Mouse (Mus musculus): ENCODE results near the gene Mbnl2. TPM values are rescaled to one million over a fixed set of nuclear protein-coding genes. Genes with fewer than 3 reads are reported as not detected.
A peak's percentile ranks its signal among the peaks of the same experiment; 100 is the strongest.
"Not testable (repeated sequence)": the region's sequence is repeated elsewhere in the genome, so short reads cannot be mapped to it uniquely, and the experiment has no call there.

Gene Mbnl2
- total RNA-seq, 4 experiments from 2014 or later: 203 to 240 (median 218) TPM

DNA sequence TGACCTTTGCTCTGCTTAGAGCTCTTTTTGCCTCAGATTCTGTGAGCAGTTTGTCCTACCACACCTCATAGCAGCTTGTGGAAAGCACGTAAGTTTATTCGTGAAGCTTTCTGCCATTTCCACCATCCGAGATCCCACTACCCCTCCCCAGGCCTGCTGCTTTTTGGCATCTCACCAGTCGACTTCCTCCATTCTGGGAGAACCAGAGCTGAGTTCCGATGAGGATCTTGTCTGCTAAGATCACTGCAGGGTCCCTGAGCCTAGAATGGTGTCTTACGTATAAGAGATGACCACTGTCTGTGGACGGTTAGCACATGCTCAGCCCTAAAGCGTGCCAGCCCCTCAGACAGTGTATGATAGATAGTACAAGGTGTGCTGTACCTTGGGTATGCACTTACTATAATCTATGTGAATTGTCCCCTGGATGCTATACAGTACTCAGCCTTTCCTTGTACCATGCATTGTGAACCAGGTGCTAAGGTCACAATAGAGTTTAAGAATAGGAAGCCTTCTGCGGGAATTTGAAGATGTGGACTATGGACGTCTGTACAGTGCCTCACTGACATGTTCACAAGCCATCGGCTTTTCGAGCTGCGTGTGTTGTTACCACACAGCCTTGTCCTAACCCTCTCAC, 55.5 kb downstream of the Mbnl2 start:
- no peak for DNase-seq

DNA sequence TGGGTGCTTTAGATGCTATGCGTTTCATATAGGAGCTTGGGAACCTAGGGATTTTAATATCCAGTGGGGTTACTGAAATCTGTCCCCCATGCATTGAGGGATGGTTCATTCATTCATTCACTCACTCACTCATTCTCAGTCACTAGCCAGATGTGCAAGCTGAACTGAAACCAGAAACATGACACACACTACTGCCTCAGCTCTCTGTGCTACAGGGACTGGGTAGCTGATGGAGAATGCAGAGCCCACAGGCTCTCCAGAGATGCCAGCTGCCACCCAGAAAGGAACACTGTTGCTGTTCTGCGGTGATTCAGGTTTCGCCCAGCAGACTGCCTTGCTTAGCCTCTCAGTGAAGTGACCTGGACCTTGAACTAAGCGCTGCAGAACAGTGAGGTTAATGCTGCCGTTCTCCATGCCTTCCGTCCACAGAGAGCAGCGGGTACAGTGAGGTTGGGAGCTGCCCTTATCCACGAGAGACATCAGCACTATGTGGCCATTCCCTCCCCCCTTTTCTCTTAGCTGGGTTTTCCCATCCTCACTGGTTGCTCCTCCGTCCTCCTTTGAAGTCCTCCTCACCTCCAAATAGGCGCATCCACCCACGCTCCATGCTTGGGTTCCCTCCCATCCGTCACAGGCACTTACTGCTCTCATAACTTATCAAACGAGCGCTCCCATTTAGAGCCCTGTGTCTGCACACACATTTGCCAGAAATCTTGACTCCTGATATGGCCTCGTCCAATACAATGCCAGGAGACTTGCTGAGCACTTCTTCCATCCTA, 58.2 kb downstream of the Mbnl2 start:
- no peak for DNase-seq

DNA sequence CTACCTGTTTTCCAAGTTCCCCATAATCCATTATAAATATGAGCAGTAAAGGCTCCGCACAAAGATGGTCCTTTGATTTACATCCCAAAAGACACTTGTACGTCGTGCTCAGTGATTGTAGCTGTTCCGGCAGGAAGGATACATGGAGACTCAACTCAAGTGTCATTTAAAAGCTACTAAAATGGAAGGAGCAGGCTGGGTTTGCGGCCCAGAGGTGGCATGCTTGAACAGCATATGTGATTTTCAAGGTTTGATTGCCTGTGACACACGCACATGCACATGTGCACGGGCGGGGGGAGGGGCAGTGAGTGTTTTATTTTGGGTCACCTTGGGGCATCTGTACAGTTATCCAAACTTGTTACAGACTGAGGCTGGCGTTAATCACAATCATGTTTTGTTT, 59.9 kb downstream of the Mbnl2 start:
- no peak for DNase-seq

DNA sequence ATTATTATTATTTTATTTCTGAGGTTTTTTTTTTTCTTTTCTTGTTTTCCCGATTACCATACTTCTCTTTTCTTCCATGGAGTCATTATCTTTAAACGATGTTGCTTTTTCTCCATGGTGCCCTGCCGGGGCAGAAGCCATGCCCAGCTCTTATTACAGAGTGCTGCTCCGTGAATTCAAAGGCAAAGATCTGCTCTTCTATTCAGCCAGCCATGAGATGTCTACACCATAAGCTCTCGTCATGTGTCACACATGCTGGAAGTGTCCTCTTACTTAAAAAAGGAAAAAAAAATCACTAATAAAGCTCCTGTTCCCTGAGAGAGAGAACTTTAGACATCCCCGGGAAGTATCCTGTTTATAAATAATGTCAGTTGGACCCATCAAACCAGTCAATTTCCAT, 60.4 kb downstream of the Mbnl2 start:
- DNase-seq: no peak

DNA sequence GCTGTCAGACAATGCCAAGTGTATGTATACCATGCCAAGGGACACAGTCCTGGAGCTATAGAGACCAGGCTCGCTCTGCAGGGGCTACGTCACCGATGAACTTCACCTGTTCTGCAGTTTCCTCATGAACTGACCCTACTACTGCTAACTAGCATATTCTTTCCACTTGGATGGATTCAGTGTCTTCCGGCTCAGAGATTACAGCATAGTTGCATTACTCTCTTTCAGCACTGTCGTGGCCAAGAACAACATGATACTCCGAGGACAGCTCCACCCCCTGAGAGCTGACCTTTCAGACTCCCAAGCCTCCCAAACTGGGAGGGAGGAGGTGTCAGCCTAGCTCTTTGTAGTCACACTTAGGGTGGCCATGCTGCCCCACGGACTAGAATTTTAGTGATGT, 60.9 kb downstream of the Mbnl2 start:
- DNase-seq: peak; percentile 85

DNA sequence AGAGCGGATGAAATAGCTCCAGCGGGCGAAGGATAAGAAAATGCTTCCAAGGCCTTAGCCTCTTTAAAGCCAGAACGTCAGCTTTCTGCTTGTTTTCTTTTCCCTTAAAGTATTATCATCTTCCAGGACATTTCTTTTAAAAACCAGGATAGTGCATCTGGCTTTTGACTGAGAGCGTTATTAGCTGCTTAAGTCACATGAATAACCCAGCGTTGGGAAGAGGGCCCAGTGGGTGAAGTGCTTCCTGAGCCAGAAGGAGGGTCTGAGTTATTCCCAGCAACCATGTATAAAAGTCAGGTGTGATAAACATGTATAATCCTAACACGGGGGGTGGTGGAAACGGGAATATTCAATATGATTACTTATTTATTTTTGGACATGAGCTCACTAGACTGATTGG, 61.4 kb downstream of the Mbnl2 start:
- DNase-seq: no peak

DNA sequence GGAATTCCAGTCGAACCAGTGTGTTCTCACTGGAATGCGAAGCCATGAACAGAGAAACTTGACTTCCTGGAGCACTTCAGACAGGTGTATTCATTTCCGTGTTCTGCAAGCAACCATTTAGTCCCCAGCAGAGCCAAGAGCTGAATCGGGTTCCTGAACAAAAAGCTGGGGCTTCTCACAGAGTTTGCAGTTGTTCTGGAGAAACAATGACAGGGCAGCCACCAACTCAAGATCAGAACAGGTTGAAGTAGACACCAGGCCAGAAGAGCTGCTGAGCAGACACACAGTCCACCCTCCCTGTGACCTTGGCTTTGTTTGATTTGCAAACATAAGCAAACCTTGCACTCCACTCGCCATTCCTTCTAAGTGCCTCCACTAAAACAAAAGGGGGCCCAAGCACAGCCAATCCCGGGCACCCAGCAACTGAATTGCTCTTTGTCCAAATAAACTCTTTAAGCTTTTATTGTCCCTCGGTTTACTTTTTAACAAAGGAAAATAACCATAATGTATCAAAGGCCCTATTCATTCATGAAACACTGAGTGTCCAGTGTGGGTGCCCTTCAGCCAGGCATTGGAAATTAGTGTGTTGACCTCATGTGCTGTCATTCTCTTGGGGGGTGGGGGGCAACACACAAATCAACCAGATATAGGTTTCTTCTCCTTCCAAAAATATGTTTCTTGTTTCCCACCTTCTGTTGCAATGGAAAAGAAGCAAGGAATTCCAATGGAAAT, 62.4 kb downstream of the Mbnl2 start:
- no peak for DNase-seq

DNA sequence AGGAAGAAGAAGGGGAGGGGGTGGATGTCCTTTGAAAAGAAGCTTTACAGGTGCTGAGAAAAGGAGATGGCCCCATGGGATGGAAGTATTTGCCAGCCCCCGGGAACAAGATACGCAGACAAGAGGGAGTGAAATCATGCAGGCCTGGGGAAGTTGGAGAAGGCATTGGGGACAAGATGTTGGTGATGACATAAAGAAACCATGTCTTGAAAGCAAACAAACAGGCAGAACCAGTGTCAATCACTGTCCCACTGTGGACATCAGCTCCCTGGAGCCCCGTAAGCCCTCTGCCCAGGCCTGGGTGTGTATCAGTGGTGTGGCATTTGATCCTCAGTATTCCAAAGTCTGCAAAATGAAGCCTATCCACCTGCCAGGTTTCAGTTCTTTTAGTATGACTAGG, 63.2 kb downstream of the Mbnl2 start:
- no peak for DNase-seq

DNA sequence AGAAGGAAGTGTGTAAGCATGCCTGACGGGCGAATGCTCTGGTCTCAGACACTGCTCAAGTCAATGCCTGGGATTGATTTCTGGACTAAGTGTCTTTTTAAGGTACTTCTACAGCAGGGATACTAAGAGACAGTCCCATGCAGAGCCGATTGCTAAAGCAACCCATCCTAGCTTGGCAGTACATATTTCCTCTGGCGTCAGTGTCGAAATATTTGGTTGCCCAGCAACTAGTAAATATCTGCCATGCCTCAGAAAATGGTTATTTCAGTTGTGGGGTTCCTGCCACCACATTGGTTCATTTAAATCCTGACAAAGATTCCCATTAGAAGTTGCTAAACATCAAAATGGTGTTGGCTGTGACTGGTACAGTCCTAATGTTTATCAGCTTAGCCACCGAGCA, 66.4 kb downstream of the Mbnl2 start:
- no peak for DNase-seq

DNA sequence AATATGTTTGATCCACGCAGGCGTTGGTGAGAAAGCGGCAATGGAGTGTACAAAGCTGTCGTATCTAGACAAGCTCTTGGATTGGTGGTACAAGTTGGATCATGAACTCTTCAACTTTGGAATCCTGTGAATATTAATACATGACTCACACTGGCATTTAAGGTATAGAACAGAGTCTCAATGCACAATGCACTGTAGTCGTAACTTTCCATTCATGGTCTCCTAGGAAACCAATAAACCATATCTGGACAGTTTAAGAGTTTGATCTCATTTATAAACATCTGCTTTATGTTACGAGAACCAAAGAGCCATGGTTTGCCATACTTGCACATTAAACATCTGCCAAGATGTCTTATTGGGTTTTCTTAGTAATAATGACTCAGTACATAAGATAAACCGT, 66.9 kb downstream of the Mbnl2 start:
- no peak for DNase-seq

DNA sequence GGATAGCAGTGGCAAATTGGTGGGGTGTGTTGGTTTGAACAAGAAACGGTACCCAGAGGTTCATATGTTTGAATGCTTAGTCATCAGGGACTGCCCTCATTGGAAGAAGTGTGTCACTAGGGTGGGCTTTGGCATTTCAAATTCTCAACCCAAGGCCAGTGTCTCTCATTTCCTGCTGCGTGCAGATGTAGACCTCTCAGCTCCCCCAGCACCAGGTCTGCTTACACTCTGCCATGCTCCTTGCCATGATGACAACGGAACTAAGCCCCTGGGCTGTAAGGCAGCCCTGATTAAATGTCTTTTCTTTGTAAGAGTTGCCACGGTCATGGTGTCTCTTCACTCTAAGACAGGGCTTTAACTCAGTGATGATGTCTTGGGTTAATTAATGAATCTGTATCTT, 69.2 kb downstream of the Mbnl2 start:
- DNase-seq: no peak

DNA sequence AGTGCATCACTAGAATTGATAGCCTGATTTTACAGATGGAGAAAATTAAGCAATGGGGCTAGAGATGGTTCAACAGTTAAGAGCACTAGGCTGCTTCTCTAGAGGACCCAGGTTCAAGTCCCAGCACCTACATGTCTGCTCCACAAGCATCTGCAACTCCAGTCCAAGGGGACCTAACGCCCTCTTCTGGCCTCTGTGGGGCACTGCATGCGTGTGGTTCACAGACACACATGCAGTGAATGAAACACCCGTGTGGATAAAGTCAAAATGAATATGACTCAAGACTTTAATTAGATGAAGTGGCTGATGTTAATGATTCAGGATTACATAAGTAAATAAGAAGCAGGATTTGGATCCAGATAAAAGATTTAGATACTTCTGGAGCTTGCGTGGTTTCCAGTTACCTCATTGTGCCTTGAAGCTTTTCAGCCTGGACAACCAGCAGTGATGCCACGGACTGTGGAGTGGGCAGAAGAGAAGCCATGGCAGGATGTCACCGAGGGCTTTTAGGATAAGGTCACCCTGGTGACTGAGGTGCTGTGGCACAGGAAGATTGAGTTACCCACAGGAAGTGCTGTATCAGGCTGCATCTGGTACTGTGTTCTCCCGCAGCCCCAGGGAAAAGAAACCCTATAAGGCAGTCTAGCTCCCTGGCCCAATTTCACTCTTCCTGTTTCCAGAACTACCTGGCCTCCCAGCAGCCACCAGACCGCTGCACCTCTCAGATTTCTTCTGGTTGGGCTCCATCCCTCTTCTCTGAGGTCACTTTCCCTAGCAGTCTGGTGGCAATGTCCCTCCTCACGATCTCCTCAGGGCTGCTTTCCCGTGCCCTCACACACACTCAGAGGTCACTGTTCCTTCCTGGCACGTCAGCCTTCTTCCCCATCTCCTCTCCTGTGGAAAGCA, 72.2 kb downstream of the Mbnl2 start:
- DNase-seq: no peak

DNA sequence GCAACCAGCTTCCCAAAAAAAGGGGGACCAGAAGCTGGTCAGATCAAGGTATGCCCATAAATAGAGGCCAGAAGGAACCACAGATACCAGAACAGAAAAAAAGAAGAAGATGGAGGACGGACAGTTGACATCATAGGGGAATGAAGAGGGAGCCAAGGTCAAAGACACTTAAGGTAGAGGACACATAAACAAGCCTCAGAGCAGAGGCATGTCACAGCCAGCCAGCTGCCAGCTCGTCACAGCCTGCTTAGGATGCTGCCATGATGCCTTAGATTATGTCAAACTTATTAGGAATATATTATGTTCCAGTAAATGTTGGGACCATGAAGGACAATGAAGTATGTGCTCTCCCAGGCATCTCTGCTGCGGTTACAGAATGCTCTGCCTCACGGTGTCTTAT, 73.9 kb downstream of the Mbnl2 start:
- no peak for DNase-seq

DNA sequence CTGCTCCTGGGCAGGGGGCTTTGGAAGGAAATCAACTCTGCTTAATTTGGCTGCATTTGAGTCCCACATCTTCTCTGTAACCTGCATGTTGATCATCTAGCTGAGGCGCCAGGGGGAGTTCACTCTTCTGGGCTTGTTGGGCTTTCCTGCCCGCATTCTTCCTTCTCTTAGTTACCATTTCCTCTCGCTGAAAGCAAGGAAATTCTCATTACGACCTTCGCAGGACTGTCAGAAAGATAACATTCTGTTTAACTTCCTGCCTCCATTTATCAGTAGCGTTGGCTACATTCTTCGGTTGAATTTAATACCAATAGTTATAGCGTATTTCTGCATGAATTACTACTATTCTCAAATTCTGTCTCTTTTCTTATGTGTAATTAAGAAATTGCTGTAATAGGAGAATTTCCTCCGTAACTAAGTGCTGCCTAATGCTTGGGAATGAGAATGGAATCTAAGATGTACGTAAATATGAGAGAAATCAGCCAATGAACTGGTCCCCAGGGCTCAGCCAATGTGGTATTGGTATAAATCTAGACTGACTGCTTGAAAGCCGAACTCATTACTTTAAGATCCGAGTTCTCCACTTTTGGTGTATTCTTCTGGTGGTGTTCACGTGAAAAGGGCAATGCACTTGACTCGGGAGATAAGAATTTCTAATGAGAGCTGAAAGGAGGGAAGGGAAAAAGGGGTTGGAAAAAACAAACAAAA, 76.8 kb downstream of the Mbnl2 start:
- DNase-seq: no peak

DNA sequence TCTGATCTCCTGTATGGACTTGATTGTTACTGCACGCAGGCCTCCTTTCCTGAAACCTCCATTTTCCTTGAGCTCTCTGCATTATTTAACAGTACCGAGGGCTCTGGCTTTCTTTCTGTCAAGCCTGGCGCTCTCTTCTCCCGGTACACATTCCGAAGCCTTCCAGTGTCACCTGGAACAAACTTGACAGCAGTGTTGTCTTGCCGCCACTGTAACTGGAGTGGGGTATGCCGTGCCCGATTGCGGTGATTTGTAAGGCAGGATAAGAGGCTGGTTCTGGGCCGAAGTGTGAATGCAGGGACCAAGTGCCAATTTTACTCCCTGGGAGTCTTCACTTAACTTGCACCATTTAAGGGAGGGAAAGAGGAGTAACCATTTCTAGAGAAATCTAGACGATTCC, 77.7 kb downstream of the Mbnl2 start:
- no peak for DNase-seq

DNA sequence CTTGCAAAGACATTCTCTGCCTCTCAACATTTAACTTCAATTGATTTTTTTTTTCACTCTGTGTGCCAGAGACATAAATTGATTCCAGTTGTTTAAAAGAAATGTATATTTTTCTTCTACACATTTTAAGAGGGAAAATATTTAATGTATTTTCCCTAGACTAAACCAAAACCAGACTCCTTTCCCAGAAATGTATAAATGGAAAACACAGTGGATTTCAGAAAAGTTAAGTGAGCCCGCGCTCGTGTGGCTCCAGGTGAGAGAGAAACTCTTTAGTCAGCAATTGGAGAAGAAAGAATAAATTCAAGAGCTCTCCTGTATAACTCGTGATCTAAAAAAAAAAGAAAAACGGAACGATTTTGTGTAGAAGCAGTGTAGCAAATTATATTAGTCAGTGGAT, 79.1 kb downstream of the Mbnl2 start:
- no peak for DNase-seq

DNA sequence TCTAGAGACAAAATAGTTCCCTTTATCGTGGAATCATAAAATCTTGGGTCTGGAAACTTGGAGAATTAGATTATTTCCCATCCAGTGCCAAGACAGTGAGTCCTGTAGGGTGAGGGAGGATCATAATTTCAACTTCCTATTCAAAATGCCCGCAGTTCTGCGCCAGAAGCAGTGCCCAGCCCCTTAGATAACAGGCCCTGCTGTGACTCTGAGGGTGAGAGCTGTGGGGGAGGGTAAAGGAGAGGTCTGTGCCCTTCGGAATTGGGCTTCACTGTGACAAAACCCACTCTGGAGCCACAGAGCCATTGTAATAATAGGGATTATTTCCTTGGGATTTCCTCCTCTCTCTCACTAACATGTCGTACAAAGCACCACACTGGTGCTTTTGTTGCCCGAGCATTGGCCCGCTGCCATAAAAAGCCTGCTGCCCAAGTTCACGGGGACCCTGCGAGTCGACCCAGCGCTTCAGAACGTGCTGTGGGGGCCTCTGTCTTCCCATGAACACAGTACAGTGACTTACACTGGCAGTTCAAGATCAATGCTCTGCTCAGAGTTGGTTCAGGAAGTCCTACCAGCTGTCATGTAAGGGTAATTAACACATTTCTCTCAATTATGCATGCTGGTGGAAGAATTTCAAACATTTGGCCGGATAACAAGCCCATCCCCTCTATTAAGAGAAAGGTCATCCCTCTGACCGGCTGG, 79.7 kb downstream of the Mbnl2 start:
- no peak for DNase-seq

DNA sequence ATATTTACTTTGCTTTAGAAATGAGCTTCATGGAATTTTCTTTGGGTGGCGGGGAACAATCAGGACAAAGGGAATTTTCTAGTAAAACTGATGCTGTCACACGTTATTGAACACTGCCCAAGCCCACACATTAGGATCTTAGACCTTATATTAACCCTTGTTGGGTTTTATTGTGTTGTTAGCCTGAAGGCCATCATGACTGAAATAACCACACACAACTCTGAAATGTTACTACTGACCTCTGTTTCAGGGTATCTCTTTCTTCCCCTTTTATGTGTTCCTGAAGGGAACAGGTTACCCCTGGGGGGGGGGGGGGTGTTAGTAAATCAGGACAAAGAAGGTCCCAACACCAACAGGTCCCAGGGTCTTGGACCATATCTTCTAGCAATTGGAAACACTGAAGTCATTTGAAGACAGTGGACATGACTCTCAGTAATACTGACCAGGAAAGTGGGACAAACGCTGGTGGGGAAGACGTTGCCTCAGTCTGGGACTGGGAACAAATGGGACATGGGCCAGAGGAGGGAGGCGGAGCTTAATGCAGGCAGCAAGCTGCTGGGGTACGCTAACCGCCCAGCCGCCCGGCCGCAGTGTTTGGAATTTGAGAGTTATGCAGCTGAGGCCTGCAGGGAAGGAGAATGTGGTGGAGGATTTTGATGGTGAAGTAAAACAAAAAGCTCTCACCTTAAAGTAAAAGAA, 80.4 kb downstream of the Mbnl2 start:
- DNase-seq: no peak

DNA sequence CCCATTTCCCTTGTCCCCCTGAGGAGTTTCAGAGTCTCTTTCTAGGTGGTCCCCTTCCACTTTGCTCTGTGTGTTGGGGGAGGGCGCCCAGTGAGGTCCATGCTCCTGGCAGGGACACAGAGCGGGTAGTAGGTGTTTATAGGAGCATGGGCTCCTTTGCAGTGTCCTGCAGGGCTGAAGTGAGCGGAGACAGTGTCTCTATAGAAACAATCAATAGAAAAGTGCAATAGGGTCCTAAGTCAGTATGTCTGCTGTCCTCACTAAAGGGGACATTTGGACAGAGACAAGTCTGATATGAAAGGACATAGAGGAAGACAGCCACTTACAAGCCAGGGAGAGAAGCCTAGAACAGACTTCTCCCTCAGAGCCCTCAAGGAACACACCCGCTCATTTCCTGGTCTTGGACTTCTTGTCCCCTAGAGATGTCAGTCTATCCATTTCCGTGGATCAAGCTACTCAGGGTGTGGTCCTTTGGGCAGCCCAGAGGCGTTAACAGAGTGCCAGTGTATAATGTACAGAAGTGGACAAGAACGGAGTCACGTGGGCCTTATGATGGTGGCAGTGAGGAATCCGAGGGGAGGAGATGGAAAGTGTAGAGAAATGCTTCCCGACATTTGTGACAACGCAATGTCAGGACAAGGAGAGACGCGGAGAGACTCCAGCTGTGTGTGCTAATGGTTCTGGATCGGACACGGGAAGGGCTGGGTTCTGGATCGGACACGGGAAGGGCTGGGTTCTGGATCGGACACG, 82.0 kb downstream of the Mbnl2 start:
- no peak for DNase-seq

DNA sequence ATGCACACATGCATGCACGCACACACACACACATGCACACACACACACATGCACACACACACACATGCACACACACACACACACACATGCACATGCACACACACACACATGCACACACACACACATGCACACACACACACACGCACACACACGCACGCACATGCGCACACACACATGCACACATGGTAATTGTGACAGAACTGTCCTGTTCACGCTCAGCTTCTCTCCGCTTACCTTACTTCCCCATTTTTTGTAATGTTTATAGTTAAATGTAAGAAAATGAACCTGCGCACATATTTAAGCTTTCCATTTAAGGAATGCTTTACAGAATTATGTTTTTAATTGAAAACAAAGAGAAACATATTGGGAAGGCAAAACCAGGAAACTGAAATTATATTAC, 84.1 kb downstream of the Mbnl2 start:
- not testable (repeated sequence) for DNase-seq
